Comparison of ENCODE assay signal across 8 mouse cellular contexts in genomic region chr9:102625401-102625982, GRCm38 (mm10). TPM values are rescaled to one million over a fixed set of nuclear protein-coding genes. Genes with fewer than 3 reads are reported as not detected.
DNase-seq lines count a peak whose midpoint lies in the region; ATAC-seq lines count a peak whose summit lies in the region.

No protein-coding gene starts in this region.

- peak overlapping the region; percentile 77 for H3K4me3 ChIP-seq in erythroblast, embryonic 14.5 days (replicated peaks)
- H3K4me3 ChIP-seq in limb, embryonic 13.5 days: peak overlapping the region; percentile 94
- H3K4me3 ChIP-seq in neural tube, embryonic 15.5 days (replicated peaks): peak overlapping the region; percentile 81

- WGBS in limb, embryonic 13.5 days: 1% methylated on average over 27 of the region's 27 CpGs
- WGBS in neural tube, embryonic 15.5 days: under 1% methylated on average over 27 of the region's 27 CpGs

- H3K27ac ChIP-seq in limb, embryonic 13.5 days: peak overlapping the region; percentile 97
- H3K27ac ChIP-seq in neural tube, embryonic 15.5 days (replicated peaks): peak overlapping the region; percentile 99

- ATAC-seq in cerebellum, adult (ENCODE audit: insufficient number of reproducible peaks, low FRiP score, low TSS enrichment): peak; percentile 54; the same call in 1 of the 2 replicates
- peak; percentile 54 for ATAC-seq in limb, embryonic 13.5 days (ENCODE audit: low FRiP score, low read depth)
- ATAC-seq in neural tube, embryonic 15.5 days (ENCODE audit: low FRiP score): peak; percentile 43

- H3K27me3 ChIP-seq in erythroblast, embryonic 14.5 days (ENCODE audit: control insufficient read depth): no peaks in the 10 kb centered on the region
- no peaks in the 10 kb centered on the region for H3K27me3 ChIP-seq in limb, embryonic 13.5 days
- H3K27me3 ChIP-seq in neural tube, embryonic 15.5 days (replicated peaks): no peaks in the 10 kb centered on the region

- no peaks in the 10 kb centered on the region for H3K9me3 ChIP-seq in erythroblast, embryonic 14.5 days (ENCODE audit: control insufficient read depth, low read length)
- no peaks in the 10 kb centered on the region for H3K9me3 ChIP-seq in limb, embryonic 13.5 days
- H3K9me3 ChIP-seq in neural tube, embryonic 15.5 days (replicated peaks): no peaks in the 10 kb centered on the region

- H3K4me2 ChIP-seq in limb, embryonic 13.5 days (replicated peaks): peak overlapping the region; percentile 70
- H3K4me2 ChIP-seq in neural tube, embryonic 15.5 days: peak overlapping the region; percentile 69

- H3K4me1 ChIP-seq in erythroblast, embryonic 14.5 days (ENCODE audit: control insufficient read depth): peaks cover 45% of the 10 kb centered on the region
- peaks cover 20% of the 10 kb centered on the region for H3K4me1 ChIP-seq in limb, embryonic 13.5 days
- H3K4me1 ChIP-seq in neural tube, embryonic 15.5 days: peaks cover 24% of the 10 kb centered on the region

- H3K36me3 ChIP-seq in erythroblast, embryonic 14.5 days (ENCODE audit: control insufficient read depth): peaks cover 8% of the 10 kb centered on the region
- 0 out of 2 replicates have a peak, but pooled peaks cover 9% of the 10 kb centered on the region for H3K36me3 ChIP-seq in limb, embryonic 13.5 days
- H3K36me3 ChIP-seq in neural tube, embryonic 15.5 days: 0 out of 2 replicates have a peak, but pooled peaks cover 3% of the 10 kb centered on the region

- intact Hi-C loops in gastrocnemius, postnatal 36 days (cut with DNase I): no loop called here

- DNase-seq in cerebellum, adult 9-10 months: no peak
- peak; percentile 75 for DNase-seq in ovary, postnatal 10 days (ENCODE audit: low spot score)
- no peak for DNase-seq in ovary, postnatal 14 days (ENCODE audit: low spot score)
- no peak for DNase-seq in gastrocnemius, postnatal 36 days

- H3K9ac ChIP-seq in limb, embryonic 13.5 days: peak overlapping the region; percentile 99
- H3K9ac ChIP-seq in neural tube, embryonic 15.5 days (replicated peaks): peak overlapping the region; percentile 97

RNA-seq across cellular contexts. Expression of gene Anapc13, which starts 0.6 kb away (rescaled TPM):
- 5.9 and 9.6 TPM in 2 replicates for polyA plus RNA-seq in erythroblast, embryonic 14.5 days (2012)
- polyA plus RNA-seq in limb, embryonic 13.5 days (2015; fragmentation: Nextera tagmentation; extraction: Ambion mirVana): 168 and 184 TPM in 2 replicates
- polyA plus RNA-seq in neural tube, embryonic 15.5 days (2015; fragmentation: Nextera tagmentation; extraction: Ambion mirVana): 160 and 164 TPM in 2 replicates
- total RNA-seq in gastrocnemius, postnatal 36 days (2021): 100 to 1,000 TPM; 186 to 195 TPM

RNA-seq across cellular contexts. Expression of gene Cep63, which starts 0.8 kb away (rescaled TPM):
- 1.4 and 2.3 TPM in 2 replicates for polyA plus RNA-seq in erythroblast, embryonic 14.5 days (2012)
- polyA plus RNA-seq in limb, embryonic 13.5 days (2015; fragmentation: Nextera tagmentation; extraction: Ambion mirVana): 48.2 and 54.2 TPM in 2 replicates
- 35.6 and 41.7 TPM in 2 replicates for polyA plus RNA-seq in neural tube, embryonic 15.5 days (2015; fragmentation: Nextera tagmentation; extraction: Ambion mirVana)
- total RNA-seq in gastrocnemius, postnatal 36 days (2021): 10 to 100 TPM; 20.7 to 21.9 TPM

Comparison
In these comparisons a context has a peak if more than half of its experiments do, and no peak if none do; other contexts are left out.
1. RNA of gene Anapc13, which starts 0.6 kb away (polyA plus RNA-seq): 168 to 184 TPM in limb, embryonic 13.5 days and 160 to 164 TPM in neural tube, embryonic 15.5 days; 5.9 to 9.6 TPM in erythroblast, embryonic 14.5 days; every median in the first group is over 10 times any median in the second.
2. RNA of gene Cep63, which starts 0.8 kb away (polyA plus RNA-seq): 48.2 to 54.2 TPM in limb, embryonic 13.5 days and 35.6 to 41.7 TPM in neural tube, embryonic 15.5 days; 1.4 to 2.3 TPM in erythroblast, embryonic 14.5 days; every median in the first group is over 10 times any median in the second.
3. Peak in every context shown above with its lines, with median percentiles within 50 percentile points of each other: ATAC-seq and H3K4me3 ChIP-seq.